Mouse (Mus musculus) gastrocnemius, adult 2 months (tissue): Measurements from ENCODE around the gene Myocos. TPM values are rescaled to one million over a fixed set of nuclear protein-coding genes. Genes with fewer than 3 reads are reported as not detected.
"Not testable (repeated sequence)": the region's sequence is repeated elsewhere in the genome, so short reads cannot be mapped to it uniquely, and the experiment has no call there.

Experiments used
- DNase-seq: peaks from one replicate; pipeline ENCODE4 v3.0.0; 2022
- H3K27ac ChIP-seq: fragments of 200-600 bp; 2 replicates; pipeline ENCODE4 v1.8.1; 2022; ENCODE audit warnings: mild to moderate bottlenecking
- H3K4me3 ChIP-seq: fragments of 200-600 bp; 2 replicates; pipeline ENCODE4 v1.8.1; 2022; ENCODE audit warnings: mild to moderate bottlenecking, moderate library complexity
- CTCF ChIP-seq: fragments of 200-600 bp; IDR thresholded peaks from 2 replicates; pipeline ENCODE4 v1.8.1; 2022; ENCODE audit warnings: antibody characterized with exemption, mild to moderate bottlenecking, moderate library complexity
- intact Hi-C: fragments of 180-260 bp; cut with DNase I; formaldehyde crosslinking; loops from one replicate; pipeline ENCODE4 v1.15.1; 2025
- total RNA-seq, 2 experiments: library from RNA; stranded (reverse); gene quantifications; 2 replicates each; pipeline ENCODE4 v1.2.3; 2021

The Myocos gene
- total RNA-seq, 2 experiments from 2014 or later = not detected

GRCm38 (mm10) chr1:162639051-162639750 is 18.8 kb downstream of the Myocos start, which contains the start of gene Myoc:
Gene Myoc, plus strand, starts transcription at chr1:162639155.
- no peak for TF ChIP-seq CTCF

GRCm38 (mm10) chr1:162638535-162638934 is 19.5 kb downstream of the Myocos start:
- intact Hi-C loops = no loop called here
- TF ChIP-seq CTCF = no peak
- peak overlapping the region; percentile 61 for H3K4me3 ChIP-seq
- peak overlapping the region; percentile 80 for H3K27ac ChIP-seq
- DNase-seq = no peak

More at GRCm38 (mm10) chr1:162639051-162639750, 18.8 kb downstream of the Myocos start, which contains the start of gene Myoc:
- Histone ChIP-seq H3K27ac (peak within 1 kb of the TSS; percentile 80), H3K4me3 (peak within 1 kb of the TSS; percentile 61)
- peak; percentile 59 for DNase-seq
- intact Hi-C loops = no loop called here

GRCm38 (mm10) chr1:162636516-162636915 is 21.5 kb downstream of the Myocos start:
- H3K27ac ChIP-seq = peak overlapping the region; percentile 82
- peak; percentile 23 for DNase-seq
- intact Hi-C loops = no loop called here
- no peak for TF ChIP-seq CTCF
- no peak overlapping the region for H3K4me3 ChIP-seq

GRCm38 (mm10) chr1:162635291-162635931 is 22.6 kb downstream of the Myocos start:
- intact Hi-C loops, H3K4me3 ChIP-seq: not testable (repeated sequence)
- peak overlapping the region; percentile 82 for H3K27ac ChIP-seq
- peak; percentile 78 for DNase-seq

GRCm38 (mm10) chr1:162628326-162628725 is 29.7 kb downstream of the Myocos start:
- DNase-seq, intact Hi-C loops, H3K27ac ChIP-seq, H3K4me3 ChIP-seq: not testable (repeated sequence)

GRCm38 (mm10) chr1:162627821-162628220 is 30.2 kb downstream of the Myocos start:
- intact Hi-C loops, H3K4me3 ChIP-seq, DNase-seq, H3K27ac ChIP-seq: not testable (repeated sequence)

GRCm38 (mm10) chr1:162625229-162625628 is 32.8 kb downstream of the Myocos start:
- intact Hi-C loops = no loop called here
- DNase-seq = no peak
- Histone ChIP-seq H3K27ac (peak overlapping the region; percentile 16; the same call in 1 of the 2 replicates), H3K4me3 (no peak overlapping the region)
- no peak for TF ChIP-seq CTCF

- H3K27ac ChIP-seq = no peak overlapping the region
- DNase-seq = no peak
- intact Hi-C loops = no loop called here
- TF ChIP-seq CTCF = no peak
- no peak overlapping the region for H3K4me3 ChIP-seq
Measured at GRCm38 (mm10) chr1:162623895-162624294, 34.1 kb downstream of the Myocos start.

- intact Hi-C loops = no loop called here
- no peak for DNase-seq
- Histone ChIP-seq H3K27ac (0 out of 2 replicates have a peak overlapping the region, but pooled peaks have one; percentile 32), H3K4me3 (no peak overlapping the region)
- peak; percentile 49 for TF ChIP-seq CTCF
Measured at GRCm38 (mm10) chr1:162620487-162620886, 37.5 kb downstream of the Myocos start.

- no peak for DNase-seq
- Histone ChIP-seq H3K27ac (no peak overlapping the region), H3K4me3 (no peak overlapping the region)
- intact Hi-C loops = no loop called here
- no peak for TF ChIP-seq CTCF
Measured at GRCm38 (mm10) chr1:162615511-162615910, 42.5 kb downstream of the Myocos start.

GRCm38 (mm10) chr1:162611191-162611590 is 46.8 kb downstream of the Myocos start:
- intact Hi-C loops = no loop called here
- no peak overlapping the region for H3K27ac ChIP-seq
- TF ChIP-seq CTCF = no peak
- no peak overlapping the region for H3K4me3 ChIP-seq
- DNase-seq = no peak

GRCm38 (mm10) chr1:162609633-162610250 is 48.3 kb downstream of the Myocos start:
- peak; percentile 25 for DNase-seq
- intact Hi-C loops = no loop called here
- H3K4me3 ChIP-seq = no peak overlapping the region
- H3K27ac ChIP-seq = peak overlapping the region; percentile 40
- TF ChIP-seq CTCF = no peak

- no peak for TF ChIP-seq CTCF
- Histone ChIP-seq H3K27ac (no peak overlapping the region), H3K4me3 (no peak overlapping the region)
- intact Hi-C loops = no loop called here
- no peak for DNase-seq
Measured at GRCm38 (mm10) chr1:162608127-162608526, 49.9 kb downstream of the Myocos start.
